Mouse (Mus musculus) liver, embryonic 14.5 days (tissue): ENCODE data around the gene Mrps15.

Experiments
- CTCF ChIP-seq: IDR thresholded peaks from 2 replicates; pipeline ENCODE4 v1.5.1; 2016; ENCODE audit warnings: antibody characterized with exemption, low read depth, control low read depth
- EP300 ChIP-seq: IDR thresholded peaks from 2 replicates; pipeline ENCODE4 v1.6.1; 2016; ENCODE audit warnings: antibody characterized with exemption, low read depth

- no peak for TF ChIP-seq EP300
- TF ChIP-seq CTCF = no peak
These were observed 32.5 kb downstream of the Mrps15 start for GRCm38 (mm10) chr4:126079266-126079665.
